Mouse (Mus musculus) CD8-positive naive resting alpha-beta T cell, adult 2 months (primary cell): ENCODE data around the gene Btbd3.

Experiments
- DNase-seq, 2 experiments: peaks; one replicate each; pipeline ENCODE4 v3.0.0; 2022; ENCODE audit warnings: low read depth in 2 of 2, low spot score in 2 of 2

Gene Btbd3

GRCm38 (mm10) chr2:138256411-138256810, at the start of gene Btbd3:
Btbd3 (plus strand) TSS chr2:138256565.
- peak; percentile 7 to 15 for DNase-seq

DNA sequence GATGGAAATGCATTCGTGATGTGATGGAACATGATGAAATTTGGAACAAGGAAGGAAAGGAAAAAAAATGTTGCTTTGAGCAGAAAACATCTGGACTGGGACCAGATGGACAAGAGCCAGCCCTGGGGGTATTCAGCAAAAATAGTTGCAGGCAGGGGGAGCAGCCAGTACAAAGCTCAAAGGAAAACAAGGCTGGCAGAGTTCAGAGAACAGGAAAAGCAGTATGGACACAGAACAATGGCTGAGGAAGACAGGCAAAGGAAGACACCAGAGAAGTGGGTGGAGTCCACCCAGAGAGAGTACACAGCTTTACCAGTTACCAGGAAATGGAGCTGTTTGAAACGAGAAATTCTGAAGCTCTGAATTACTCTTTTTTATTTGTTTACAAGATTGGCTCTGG, 40.8 kb upstream of the Btbd3 start:
- DNase-seq, result no peak

DNA sequence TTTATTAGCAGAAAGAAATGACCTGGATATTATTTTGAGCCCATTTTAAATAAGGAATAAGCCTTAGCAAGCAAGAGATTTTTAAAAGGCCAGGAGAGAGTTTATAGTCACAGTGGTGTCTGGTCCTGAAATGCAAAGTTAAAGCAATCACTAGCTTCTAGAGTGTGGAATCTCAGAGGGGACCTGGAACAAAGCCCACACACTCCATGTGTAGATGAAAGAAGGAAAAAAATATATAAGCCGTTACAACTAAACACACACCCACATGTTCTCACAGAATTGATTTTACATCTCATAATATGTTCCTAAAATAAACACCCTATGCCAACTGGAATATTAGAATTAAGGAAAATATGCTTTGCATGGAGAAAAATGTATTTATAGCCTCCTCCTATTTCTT, 36.1 kb upstream of the Btbd3 start:
- no peak for DNase-seq

- no peak for DNase-seq
These were observed 24.1 kb upstream of the Btbd3 start for GRCm38 (mm10) chr2:138232247-138232646.

- DNase-seq, result no peak
These were observed 20.2 kb upstream of the Btbd3 start for GRCm38 (mm10) chr2:138236149-138236548.

DNA sequence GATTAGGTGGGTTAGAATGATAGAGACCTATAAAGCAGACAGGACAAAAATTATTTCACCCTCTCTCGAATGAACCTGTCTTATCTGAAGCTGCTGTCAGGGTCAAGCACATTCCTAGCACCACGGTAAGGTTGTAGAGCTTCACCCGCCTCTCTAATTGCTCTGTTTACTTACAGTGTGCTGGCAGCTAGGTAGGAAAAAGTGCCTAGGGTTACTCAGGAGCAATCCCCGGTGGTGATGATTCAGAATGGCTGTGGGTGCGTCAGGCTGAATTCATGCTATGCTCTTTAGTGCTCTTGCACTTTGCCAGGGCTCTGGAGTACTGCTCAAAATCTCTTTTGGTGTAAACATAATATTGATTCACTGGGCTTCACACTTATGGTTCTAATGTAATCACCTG, 13.9 kb upstream of the Btbd3 start:
- no peak for DNase-seq

- no peak for DNase-seq
These were observed 10.6 kb upstream of the Btbd3 start for GRCm38 (mm10) chr2:138245631-138246289.

DNA sequence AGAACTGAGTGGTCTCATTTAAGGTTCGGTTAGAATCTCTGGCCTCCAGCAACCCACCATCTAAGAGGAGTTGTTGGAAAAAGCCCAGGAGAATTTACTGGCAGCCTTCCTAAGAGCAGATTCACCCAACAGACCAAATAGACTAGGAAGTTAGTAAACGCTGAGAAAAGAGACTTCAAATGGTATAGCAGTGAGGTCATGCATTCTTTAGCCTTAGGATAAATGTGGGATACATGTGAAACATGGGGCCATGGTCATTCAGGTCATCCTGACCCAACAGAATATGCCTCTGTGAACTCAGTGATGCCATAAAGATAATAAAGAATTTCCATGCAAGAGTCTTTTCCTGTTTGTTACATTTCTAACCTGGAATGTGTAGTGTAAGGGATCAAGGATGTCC, 8.4 kb upstream of the Btbd3 start:
- no peak for DNase-seq

DNA sequence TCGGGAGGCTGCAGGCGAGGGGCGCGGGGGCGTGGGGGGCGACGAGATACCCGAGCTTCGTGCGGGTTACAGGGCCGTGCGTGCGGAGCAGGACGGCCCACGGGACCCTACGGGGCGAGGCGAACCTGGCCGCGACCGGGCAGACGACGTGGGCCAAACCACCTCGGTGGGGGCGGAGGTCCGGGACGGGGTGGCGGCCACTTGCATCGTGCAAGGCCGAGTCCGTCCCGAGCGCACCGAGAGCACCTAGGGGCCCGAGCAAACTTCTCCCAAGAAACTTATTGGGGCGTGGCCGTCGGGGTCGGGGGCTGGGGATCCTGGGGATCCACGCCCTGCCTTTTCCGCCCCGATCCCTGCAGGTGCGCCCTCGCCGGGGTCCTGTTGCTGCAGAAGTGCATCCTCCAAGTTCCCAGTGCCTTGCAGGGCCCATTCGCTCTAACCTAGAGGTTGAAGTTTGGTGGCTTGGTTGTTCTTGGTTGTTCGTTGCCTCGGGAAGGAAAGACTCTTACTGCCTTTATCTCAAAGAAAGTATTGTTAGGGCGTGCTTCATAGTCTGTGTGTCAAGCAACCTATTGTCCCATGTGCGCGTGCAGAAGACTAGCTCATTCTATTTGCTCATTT, 596 bp downstream of the Btbd3 start:
- peak in 1 of 2 experiments; percentile 5 for DNase-seq

DNA sequence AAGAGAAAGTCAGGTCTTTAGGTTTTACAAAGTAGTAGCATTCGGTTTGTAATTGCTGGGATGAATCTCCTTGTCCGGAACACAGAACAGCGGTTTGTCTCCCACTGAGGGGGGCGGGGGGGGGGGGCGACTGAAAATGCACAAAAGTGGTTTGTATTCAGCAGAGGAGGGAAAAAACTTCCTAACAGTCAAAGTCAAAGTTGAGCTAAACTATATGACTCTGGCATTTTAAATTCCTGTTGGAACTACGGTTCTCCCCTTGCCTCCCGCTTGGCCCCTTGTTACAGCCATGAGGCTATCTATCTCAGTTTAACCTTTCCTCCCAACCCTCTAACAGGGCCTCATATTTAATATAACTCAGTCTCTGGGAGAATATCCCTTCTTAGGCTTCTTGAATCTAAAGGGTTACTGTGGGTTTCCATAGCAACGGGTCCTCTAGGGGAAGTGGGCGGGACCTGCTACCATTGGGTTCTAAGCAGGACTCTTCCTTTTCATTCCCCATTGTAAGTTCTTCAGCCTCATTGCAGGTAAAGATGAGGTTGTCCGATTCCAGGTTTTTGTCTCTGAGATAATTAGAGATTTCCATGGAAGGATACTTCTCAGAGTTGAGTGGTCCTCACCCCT, 1.4 kb downstream of the Btbd3 start:
- peak in 1 of 2 experiments; percentile 15 for DNase-seq

GRCm38 (mm10) chr2:138261140-138261539, 4.8 kb downstream of the Btbd3 start:
- DNase-seq, result no peak

DNA sequence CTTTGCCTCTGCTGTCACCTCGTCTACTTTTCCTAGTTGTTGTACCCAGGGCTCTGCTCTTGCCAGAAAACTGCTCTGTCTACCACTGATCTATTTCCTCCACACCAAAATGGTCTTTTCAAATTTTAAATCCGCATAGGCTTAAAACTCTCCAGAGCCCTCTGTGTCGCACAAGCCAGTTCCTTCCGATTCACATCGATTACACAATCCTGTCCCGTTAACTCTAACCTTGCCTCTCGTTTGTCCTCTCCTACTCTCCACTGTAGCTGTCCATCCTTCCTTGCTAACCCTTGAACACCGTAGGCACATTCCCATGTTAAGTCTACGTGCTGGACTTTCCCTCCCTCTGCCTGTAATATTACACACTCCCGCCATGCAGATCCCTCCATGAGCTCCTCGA, 6.5 kb downstream of the Btbd3 start:
- DNase-seq, result no peak

DNA sequence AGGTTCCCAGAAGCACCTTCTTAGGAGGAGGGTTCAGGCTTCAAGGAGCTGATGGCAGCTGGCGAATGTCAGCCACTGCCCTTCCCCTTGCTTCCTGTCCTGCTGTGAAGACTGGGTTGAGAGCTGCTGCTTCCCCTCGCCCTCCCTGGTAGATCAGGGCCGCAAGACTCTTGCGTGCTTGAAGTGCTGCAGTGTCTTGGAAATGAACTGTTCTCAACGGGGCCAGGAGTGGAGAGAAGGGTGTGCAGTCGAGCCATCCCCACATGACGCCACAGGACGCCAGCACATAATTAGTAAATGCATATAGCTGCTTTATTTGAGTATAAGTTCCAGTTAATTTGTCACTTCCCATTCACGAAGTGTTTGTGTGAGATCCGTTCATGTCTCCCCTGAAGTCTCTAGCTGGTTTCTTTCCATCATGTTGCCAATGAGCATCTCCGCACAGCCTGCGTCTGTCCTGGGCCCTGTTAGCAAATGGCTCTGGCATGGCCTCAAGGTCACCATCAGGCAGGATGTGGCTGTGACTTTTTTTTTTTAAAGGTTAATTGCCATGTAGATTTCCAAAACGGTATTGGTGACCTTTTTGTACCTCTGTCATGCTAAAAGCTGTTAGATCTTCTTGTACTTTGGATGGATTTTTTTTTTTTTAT, 9.1 kb downstream of the Btbd3 start:
- peak in 1 of 2 experiments; percentile 11 for DNase-seq

- DNase-seq, result no peak
These were observed 10.3 kb downstream of the Btbd3 start for GRCm38 (mm10) chr2:138266679-138267078.

GRCm38 (mm10) chr2:138267852-138268513, 11.6 kb downstream of the Btbd3 start:
- no peak for DNase-seq

DNA sequence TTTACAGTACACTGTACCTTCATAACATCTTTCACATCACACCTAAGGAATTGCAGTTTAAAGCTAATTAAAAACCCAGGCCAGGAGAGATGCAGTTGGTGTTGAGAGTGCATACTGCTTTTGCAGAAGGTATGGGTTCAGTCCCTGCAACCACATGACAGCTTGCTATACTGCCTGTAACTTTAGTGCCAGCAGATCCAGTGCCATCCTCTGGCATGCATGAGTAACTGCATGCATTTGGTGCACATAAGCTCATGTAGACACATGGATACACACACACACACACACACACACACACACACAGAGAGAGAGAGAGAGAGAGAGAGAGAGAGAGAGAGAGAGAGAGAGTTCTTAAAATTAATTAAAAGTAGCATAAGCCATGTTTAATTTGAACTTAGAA, 13.0 kb downstream of the Btbd3 start:
- no peak for DNase-seq

DNA sequence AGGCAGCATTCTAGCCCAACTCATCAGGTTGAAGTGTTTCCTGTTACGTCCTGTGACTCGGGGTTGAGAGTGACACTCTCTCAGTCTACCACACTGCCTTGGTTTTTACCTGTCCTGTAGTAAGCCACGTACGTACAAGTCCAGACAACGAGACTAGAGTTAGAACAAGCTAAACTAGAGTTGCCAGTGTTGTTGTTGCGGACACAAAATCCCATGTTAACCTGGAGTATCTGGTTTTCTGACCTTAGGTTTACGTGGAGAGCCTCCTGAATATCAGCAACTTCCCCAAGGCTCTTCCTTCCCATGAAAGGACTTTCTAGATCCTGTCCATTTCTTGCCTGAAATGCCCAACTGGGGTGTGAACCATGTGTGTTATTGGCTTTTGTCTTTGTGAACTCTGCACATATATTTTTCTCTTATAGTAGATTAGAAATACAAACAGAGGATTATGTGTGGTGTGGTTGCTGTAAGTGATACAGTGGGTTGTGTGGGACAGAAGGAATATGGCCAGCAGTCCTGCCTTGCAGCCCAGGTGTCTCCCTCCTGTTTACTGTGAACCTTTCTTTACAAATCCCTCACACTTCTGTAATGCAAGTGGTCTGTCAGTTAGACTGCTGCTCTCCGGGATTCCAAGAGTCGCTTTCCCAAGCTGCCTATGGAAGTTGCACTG, 17.2 kb downstream of the Btbd3 start:
- DNase-seq, result no peak

DNA sequence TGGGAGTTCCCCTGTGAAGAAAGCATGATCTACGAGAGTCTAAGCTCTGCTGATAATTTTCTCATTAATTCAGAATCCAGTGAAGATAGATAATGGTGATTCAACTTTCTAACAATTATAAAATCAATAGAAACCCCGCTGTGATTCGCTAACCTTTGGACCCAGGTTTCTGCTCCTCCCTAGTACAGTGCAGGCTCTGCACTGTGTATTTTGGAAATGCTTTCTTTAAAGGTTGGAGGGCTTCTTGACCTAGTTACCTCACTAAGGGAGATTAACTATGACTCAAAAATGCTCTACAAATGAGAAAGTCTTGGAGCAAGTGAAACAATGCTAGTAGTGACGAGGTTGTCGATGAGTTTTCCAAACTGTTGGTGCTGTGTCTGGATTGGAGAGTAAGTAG, 17.7 kb downstream of the Btbd3 start:
- DNase-seq, result no peak

- no peak for DNase-seq
These were observed 21.7 kb downstream of the Btbd3 start for GRCm38 (mm10) chr2:138277842-138278691.
